Mouse (Mus musculus) adrenal gland, postnatal 10 days (tissue): ENCODE results near the gene Plpp7. TPM values are rescaled to one million over a fixed set of nuclear protein-coding genes. Genes with fewer than 3 reads are reported as not detected.

ENCODE experiments used
- DNase-seq: peaks from one replicate; pipeline ENCODE4 v3.0.0; 2021; ENCODE audit warnings: mixed read lengths
- total RNA-seq, 2 experiments: library from RNA; stranded (reverse); gene quantifications; 2 replicates each; pipeline ENCODE4 v1.2.3; 2021

Gene Plpp7
- total RNA-seq, 2 experiments from 2014 or later, result 3.9 to 8.6 TPM

GRCm38 (mm10) chr2:32102944-32103343, 7.6 kb downstream of the Plpp7 start:
- no peak for DNase-seq

GRCm38 (mm10) chr2:32103557-32103956, 8.2 kb downstream of the Plpp7 start:
- no peak for DNase-seq

- DNase-seq, result no peak
Observed at GRCm38 (mm10) chr2:32104122-32104521, 8.8 kb downstream of the Plpp7 start.

DNA sequence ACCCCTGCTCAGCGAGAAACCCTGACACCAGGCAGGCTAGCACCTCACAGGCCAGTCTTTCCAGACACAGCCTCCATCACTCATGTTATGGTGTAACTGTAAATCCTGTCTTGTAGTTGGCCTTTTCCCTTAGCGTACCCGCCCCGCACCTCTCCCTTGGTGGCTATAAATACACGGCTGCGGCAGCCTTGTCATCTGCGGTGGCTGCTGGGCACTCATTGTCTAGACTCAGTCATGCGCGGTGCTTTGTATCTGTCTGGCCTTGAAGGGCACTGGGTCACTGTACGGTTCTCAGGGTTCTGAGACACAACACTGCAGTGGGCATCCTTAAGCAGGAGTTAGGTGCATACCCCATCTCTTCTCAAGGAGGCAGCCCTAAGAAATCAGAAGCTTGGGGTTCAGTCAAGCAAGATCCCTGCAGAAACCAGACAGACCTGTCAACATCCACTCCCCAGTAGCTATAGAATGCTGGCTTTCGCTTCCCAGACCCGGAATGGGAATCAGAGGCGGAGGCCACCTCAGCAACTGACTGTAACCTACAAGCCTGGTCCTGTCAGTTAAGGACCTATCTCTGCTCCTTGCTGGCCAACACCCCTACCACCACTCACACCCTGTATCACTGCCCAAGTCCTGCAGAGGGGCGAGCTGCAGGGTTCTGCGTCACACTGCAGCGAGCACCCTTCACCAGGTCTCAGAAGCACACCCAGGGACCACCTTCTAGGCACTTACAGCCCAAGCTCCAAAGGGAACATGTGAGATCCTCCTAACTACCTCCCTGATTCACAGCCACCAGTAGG, 10.0 kb downstream of the Plpp7 start:
- DNase-seq, result no peak

GRCm38 (mm10) chr2:32105930-32106329, 10.6 kb downstream of the Plpp7 start:
- DNase-seq, result no peak

DNA sequence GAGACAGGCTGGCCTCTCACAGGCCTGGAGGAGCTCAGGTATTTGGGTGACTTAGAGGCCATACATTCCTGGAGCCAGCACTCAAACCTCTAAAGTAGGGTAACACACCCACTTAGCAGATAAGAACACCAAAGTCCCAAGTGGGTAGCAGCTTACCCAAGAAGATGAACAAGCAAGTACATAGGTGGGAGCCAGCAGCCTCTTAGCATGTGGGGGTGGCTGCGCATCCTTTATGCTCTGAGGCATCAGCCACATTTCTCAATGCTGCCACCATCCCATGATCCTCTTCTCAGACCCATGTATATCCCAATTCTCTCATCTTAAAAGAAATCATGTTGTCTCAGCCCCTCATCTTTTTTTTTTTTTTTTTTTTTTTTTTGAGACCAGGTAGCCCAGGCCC, 15.9 kb downstream of the Plpp7 start:
- DNase-seq, result no peak

DNA sequence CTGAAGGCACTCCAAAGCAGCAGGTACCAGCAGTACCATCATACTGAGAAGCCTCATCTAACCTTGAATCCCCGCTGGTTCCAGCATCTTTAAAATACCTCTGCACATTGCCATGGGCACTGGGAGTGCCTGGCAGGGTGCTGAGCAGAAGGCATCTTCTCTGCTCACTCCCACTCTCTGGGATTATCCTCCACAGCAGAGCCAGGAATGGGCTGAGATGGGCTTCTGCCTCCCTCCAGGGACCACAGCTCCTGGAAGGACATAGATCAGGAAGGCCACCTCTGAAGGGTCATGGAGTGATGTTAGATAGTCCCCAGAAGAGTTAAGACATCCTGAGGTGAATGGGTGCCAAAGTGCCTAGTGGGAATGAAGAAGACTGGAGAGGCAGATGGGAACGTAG, 17.2 kb downstream of the Plpp7 start:
- no peak for DNase-seq

DNA sequence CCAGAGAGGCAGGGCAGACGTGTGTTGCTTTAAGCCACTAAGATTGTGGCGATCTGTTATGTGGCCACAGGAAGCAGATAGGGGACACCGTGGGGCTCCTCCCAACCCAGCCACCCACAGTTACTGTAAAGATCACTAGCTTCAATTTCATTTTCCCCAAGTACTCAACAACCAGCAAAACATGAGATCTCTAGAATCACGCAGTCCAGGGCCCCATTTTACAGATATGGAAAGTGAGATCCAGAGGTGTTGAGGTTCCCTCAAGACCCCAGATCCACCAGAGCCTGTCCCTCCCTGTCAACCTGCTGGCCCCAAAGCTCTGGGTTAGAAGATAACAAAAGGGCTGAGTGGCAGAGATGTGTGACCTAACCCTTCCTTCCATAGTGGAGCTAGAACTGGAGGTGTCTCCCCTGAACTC, 20.5 kb downstream of the Plpp7 start:
- no peak for DNase-seq

GRCm38 (mm10) chr2:32119802-32120750, 24.7 kb downstream of the Plpp7 start:
- DNase-seq, result no peak

DNA sequence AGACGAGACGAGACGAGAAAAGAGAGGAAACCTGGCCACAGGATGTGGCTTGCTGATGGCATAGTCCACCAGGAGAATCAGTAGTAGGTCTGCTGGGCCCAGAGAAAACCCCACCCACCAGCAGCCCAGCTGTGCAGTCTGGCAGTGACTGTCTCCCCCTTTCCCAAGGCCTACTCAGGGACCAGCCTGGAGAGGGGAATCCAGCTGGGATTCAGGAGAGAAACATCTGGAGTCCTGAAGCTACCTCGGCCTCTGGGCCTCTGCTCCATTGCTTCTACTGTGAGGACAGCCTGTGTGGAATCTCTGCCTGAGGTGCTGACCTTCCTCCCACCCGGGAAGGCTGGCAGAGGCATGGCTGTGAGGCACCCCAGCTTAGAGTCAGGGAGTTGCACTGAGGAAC, 25.8 kb downstream of the Plpp7 start:
- DNase-seq, result no peak

DNA sequence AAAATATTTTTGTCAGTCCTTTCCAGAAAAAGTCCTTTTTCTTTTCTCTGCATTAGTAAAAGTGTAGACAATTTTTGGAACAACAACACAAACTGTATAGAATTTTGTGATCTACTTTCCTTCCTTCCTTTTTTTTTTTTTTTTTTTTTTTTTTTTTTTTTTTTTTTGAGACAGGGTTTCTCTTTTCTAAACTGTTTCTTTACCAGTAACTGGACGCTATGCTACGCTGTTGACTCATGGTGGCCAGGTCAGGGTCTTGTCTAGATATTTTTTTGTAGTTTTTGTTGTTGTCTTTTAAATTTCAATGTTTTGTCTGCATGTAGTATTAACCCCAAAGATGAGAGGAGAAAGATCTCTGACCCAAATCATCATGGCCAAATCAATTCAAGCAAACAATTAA, 26.5 kb downstream of the Plpp7 start:
- DNase-seq, result no peak

DNA sequence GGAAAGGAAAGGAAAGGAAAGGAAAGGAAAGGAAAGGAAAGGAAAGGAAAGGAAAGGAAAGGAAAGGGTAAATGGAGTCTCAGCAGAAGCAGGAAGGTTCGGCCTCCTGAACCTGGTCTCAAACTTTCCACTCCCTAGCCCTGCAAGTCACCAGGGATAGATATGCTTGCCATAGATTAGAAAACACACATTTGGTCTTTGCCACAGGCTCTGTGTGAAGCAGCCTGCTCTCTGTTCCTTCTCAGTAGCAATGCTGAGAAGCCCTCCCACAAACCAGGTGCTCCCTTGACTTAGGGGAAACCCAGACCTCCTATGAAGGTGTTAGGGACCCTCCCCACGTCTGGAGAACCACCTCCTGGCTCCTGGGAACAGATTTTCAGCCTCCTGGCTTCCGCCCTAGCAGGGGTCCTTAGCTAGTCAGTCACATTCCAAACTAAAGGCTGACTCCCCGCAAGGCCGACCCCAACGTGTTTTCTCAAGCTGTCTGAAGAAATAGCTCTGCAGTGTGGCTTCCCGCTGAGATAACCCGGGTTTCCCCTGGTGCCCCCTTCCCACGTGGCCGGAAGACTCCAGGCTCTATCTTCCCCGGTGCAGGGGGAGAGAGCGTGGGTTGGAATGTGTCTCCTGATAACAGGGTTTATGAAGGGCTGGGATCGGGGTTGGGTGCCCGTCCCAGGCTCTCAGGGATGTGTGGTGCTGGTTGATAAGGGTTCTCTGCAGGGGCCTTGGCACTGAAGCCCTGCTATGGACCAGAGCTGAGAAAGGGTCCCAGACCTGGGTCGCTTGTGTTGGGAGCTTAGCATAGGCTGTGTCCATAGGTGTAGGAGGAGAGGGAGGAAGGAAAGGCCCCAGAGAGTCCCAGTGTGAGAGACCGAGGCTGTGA, 32.6 kb downstream of the Plpp7 start:
- no peak for DNase-seq

DNA sequence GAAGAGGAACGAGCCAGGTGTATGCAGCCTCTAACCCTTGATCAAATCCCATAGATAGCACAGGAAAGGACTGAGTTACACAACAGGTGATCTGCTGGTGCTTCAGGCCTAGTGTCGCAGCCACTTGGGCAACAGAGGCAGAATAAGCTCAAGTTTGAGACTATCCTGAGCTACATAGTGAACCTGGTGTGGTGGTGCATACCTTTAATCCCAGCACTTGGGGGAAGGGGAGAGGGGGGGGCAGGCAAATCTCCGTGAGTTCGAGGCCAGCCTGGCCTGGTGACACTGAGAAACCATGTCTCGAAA, 33.2 kb downstream of the Plpp7 start:
- no peak for DNase-seq

DNA sequence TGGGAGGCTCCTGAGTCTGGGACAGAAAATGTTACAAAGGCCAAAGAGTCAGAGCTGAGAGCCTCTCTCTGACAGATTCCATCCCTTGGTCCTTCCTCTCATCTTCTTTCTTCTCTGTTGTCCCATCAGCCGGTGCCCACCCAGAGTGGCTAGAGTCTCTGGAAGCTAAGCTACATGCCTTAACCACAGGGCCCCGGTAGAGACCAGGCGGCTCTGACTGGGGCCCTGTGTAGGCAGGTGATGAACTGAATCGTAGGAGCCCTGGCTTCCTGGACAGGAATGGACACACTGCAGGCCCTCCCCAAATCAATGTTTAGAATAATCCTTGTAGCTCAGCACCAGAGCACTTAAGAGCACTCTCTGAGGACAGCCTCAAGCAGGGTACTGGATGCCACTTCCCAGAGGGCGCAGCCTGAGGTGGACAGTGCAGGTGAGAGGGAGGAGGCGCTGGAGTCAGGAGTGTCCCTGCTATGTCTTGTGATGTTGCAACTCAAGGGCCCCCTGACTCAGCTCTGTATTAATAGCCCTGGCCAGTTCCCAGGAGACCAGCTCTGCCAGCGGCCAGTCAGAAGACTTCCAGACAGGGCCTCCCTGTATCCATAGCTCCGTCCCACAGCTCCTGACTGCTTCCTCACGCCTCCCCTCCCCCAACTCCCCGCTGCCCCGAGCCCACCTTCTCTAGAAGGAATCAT, 34.2 kb downstream of the Plpp7 start:
- DNase-seq, result no peak

DNA sequence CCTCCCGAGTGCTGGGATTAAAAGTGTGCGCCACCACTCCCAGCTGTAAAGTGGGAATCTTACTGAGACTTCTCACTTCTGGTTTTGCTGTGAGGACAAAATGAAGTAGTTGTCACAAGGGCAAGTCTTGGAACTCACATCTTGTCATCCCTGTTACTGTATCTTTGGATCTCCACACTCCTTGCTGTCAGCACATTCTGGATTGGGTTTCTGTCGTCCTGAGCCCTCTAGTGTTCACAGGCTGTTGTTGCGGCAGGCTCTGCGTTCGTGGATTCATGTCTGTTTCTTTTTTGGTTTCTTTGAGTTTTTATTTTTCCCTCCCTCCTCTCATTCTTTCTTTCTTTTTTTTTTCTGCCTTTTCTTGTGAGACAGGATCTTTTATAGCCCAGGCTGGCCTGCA, 35.1 kb downstream of the Plpp7 start:
- peak; percentile 66 for DNase-seq

GRCm38 (mm10) chr2:32131205-32131834, 36.0 kb downstream of the Plpp7 start:
- DNase-seq, result no peak

- no peak for DNase-seq
Observed at GRCm38 (mm10) chr2:32131866-32132566, 36.7 kb downstream of the Plpp7 start.

DNA sequence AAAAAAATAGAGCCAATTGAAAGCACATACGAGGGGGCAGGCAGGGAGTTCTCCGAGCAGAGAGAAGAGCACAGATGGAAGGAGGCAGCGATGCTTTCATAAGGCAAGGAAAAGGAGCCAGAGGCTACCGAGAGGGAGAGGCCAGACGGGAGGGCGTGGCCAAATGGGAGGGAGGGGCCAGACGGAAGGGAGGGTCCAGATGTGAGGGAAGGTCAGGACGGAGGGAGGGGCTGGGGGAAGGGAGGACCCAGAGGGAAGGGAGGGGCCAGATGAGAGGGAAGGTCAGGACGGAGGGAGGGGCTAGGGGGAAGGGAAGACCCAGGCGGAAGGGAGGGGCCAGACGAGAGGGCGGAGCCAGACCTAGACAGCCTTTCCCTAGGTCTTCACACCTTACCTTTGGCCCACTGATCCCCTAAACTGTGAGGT, 37.3 kb downstream of the Plpp7 start:
- peak; percentile 77 for DNase-seq

GRCm38 (mm10) chr2:32134039-32134438, 38.7 kb downstream of the Plpp7 start:
- DNase-seq, result peak; percentile 92

- peak; percentile 95 for DNase-seq
Observed at GRCm38 (mm10) chr2:32137667-32138266, 42.4 kb downstream of the Plpp7 start.
